Mouse (Mus musculus) limb, embryonic 11.5 days (tissue): ENCODE measurements around the gene Hand2. TPM values are rescaled to one million over a fixed set of nuclear protein-coding genes. Genes with fewer than 3 reads are reported as not detected.

Experiments
- ATAC-seq: fragments of 200-750 bp; cut with Nextera tagmentation; 2 replicates; pipeline ENCODE4 v1.8.0; 2017; ENCODE audit warnings: low read depth; ENCODE audit not compliant: insufficient number of reproducible peaks, low FRiP score, low TSS enrichment
- DNase-seq: peaks from one replicate; pipeline ENCODE4 v3.0.0-alpha.2; 2015; ENCODE audit warnings: low spot score
- H3K27ac ChIP-seq: fragments of 300-500 bp; sonication (generic); replicated peaks from 2 replicates; pipeline ENCODE4 v1.5.1; 2014; ENCODE audit warnings: low read depth, mild to moderate bottlenecking, low read length
- H3K27me3 ChIP-seq: fragments of 300-500 bp; sonication (generic); 2 replicates; pipeline ENCODE4 v1.6.1; 2014; ENCODE audit warnings: mild to moderate bottlenecking, low read length, mixed read lengths; ENCODE audit not compliant: control insufficient read depth, insufficient read depth
- H3K36me3 ChIP-seq: fragments of 300-500 bp; sonication (generic); 2 replicates; pipeline ENCODE4 v1.6.1; 2014; ENCODE audit warnings: mild to moderate bottlenecking, low read length, moderate library complexity, mixed read lengths; ENCODE audit not compliant: control insufficient read depth, insufficient read depth
- H3K4me1 ChIP-seq: fragments of 300-500 bp; sonication (generic); 2 replicates; pipeline ENCODE4 v1.6.1; 2014; ENCODE audit warnings: low read length, mixed read lengths; ENCODE audit not compliant: control insufficient read depth, insufficient read depth
- H3K4me2 ChIP-seq: fragments of 300-500 bp; sonication (generic); 2 replicates; pipeline ENCODE4 v1.6.1; 2014; ENCODE audit warnings: low read depth, mild to moderate bottlenecking, moderate library complexity; ENCODE audit not compliant: severe bottlenecking
- H3K4me3 ChIP-seq: fragments of 300-500 bp; sonication (generic); 2 replicates; pipeline ENCODE4 v1.5.1; 2014; ENCODE audit warnings: low read depth, low read length
- H3K9ac ChIP-seq: fragments of 300-500 bp; sonication (generic); 2 replicates; pipeline ENCODE4 v1.6.1; 2014; ENCODE audit warnings: mild to moderate bottlenecking, low read length
- H3K9me3 ChIP-seq: fragments of 300-500 bp; sonication (generic); 2 replicates; pipeline ENCODE4 v1.6.1; 2016; ENCODE audit warnings: low read length; ENCODE audit not compliant: control insufficient read depth
- WGBS: fragments of 180-500 bp; shearing (Covaris S2); extraction: QIAGEN DNeasy Blood & Tissue Kit; methylation state at CpG from one replicate; pipeline ENCODE4 v1.1.7; 2014; 5-methylcytosine and 5-hydroxymethylcytosine counted together
- polyA plus RNA-seq: library from polyadenylated mRNA; unstranded; fragments of >200 nt; fragmentation: Nextera tagmentation; extraction: Ambion mirVana; gene quantifications from 2 replicates; pipeline ENCODE4 v1.2.1, GENCODE M21; 2014

Gene Hand2
- polyA plus RNA-seq, 1 experiment from 2014 or later = 27.3 TPM

DNA sequence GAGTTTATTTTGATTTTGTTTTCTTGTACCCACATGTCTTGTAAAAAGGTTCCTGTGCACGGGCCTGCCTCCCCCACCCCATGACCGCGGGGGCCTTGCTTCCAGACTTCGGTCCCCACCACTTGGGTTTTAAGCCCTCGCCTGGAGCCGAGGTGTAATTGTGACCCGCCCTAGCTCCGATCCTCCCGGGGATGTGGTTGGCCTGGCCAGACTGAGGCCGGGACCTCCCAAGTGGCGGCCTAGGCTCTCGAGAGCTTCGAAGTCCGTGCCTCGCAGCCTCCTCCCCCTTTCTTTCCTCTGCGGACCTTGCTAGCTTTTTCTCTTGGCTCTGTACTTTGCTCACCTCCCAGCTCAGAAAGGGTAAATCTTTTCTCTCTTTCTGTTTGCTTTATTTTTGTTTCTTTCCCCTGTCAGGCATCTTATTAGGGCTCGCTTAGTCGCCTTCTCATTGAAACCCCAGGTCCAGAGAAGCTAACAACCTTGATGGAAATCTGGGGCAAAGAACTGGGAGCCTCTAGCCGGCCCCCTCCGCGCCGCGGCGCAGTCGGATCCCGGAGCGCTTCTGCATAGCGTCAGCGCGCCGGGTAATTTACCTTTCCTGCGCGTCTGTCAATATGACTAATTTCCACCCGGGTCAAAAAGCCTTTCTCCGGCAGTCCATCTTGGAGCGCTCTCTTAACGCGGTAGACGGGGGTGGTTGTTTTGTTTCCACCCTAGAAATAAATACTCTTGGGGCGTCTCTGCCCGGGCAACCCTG is 13.2 kb downstream of the Hand2 start:
- H3K9me3 ChIP-seq = no peaks in the 10 kb centered on the region
- H3K36me3 ChIP-seq = no peaks in the 10 kb centered on the region
- peaks cover 21% of the 10 kb centered on the region for H3K27me3 ChIP-seq
- H3K4me2 ChIP-seq = peak overlapping the region; percentile 53
- peak overlapping the region; percentile 88 for H3K27ac ChIP-seq
- peaks cover 11% of the 10 kb centered on the region; the same call in 1 of the 2 replicates for H3K4me1 ChIP-seq
- ATAC-seq (peak; percentile 66), DNase-seq (peak; percentile 82)
- H3K4me3 ChIP-seq = peak overlapping the region; percentile 32
- peak overlapping the region; percentile 78 for H3K9ac ChIP-seq
- under 1% methylated on average over 41 of the region's 41 CpGs for WGBS

DNA sequence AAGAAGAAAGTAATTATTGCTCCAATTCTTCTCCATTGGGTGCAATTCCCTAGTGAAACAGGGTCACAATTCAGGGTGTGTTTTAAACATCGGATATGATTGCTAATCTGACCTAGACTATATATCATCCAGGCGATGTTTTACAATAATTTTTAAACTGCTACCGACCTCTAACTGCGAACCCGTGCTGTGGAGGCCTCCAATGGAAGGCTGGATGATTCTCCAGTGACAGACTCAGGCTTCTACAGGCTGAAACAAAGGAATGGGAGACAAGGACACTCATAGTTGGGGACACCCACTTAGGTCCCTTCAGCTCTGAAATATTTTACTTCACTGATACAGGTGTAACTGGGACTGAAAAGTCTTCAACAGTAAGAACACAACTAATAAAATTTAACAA is 13.9 kb downstream of the Hand2 start:
- DNase-seq (peak; percentile 47), ATAC-seq (no peak)
- Histone ChIP-seq H3K27me3 (peaks cover 16% of the 10 kb centered on the region), H3K4me1 (peaks cover 7% of the 10 kb centered on the region; the same call in 1 of the 2 replicates), H3K4me3 (peak overlapping the region; percentile 32), H3K9ac (peak overlapping the region; percentile 78), H3K27ac (peak overlapping the region; percentile 70), H3K36me3 (no peaks in the 10 kb centered on the region), H3K4me2 (peak overlapping the region; percentile 53), H3K9me3 (no peaks in the 10 kb centered on the region)
- WGBS = 1% methylated on average over 5 of the region's 5 CpGs

DNA sequence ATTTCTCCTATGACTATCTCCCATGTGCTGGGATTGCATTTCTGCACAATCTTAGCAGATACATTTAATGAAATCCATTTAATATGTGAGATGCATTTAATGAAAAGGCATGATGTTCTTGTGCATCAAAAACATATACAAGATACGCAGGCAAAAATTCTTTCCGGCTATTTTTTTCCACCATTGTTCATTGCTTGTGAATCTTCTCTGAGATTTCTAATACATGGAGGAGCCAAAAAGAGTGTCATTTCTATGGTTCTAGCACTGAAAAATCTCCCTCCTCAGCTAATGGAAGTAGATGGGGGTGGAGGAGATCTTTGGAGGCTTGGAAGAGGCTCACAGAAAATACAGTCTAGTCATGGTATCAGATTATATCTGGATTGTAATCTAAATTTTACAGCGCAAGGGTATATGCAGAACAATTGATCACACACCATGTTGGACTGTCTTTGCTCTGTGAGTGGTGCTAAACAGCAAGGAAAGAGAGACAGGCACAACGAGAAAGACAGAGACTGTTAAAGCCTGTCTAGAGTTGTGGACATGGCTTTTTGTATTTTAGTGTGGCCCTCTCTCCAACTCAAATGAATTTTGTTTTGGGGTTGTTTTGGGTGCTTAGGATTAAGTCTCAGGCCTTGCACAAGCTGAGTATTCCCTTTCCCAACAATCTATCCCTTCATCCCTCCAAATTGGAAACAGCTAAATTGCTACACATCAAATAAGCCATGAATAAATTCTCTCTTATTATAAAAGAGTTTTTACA is 16.7 kb downstream of the Hand2 start:
- DNase-seq (peak; percentile 17), ATAC-seq (no peak)
- H3K36me3 ChIP-seq = no peaks in the 10 kb centered on the region
- no peak overlapping the region for H3K4me3 ChIP-seq
- no peaks in the 10 kb centered on the region for H3K9me3 ChIP-seq
- WGBS = 44% methylated on average over 4 of the region's 4 CpGs
- H3K27me3 ChIP-seq = peaks cover 9% of the 10 kb centered on the region; the same call in 1 of the 2 replicates
- H3K4me1 ChIP-seq = peaks cover 20% of the 10 kb centered on the region
- H3K4me2 ChIP-seq = no peak overlapping the region
- no peak overlapping the region for H3K9ac ChIP-seq
- H3K27ac ChIP-seq = no peak overlapping the region

DNA sequence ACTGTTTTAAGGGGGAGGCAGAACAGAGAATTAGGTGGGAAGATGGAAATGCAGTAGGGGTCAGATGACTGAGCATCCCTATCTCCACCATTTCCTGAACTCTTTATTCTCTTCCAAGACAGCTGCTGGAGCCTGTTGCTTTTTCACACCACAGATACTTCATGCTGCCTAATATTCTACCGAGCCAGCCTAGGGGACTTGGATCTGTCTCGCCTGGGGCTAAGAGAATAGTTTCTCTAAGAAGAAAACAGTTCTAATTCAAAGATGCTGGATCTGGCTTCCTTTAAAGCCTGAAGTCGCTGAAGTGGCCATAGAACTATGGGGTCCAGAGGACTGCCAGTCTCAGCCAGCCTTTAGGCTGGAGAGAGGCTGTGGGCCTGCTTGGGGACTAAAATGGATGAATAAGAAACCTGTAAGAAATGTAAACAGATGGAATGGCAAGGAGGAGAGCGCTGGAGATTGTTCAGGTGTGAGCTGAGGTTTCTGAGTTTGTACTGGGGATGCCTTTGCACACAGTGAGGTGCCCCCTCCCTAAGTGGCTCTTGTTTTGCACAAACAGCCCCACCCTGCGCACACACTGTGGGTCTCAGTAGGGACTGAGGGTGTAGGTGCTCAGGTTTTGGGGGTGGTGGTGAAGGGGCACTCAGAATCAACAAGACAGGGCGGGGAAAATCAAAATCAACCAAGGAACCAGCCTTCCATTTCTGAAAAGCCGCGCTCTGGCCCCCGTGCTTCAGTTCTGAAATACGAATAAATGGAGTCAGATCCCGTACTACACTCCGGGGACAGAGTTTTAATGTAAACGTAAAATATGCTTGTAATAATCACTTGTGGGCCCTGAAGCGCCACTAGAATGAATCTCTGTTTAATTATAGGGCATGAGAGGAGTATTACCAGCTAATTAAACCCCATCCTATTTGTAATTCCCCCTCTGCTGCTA is 19.2 kb downstream of the Hand2 start:
- Histone ChIP-seq H3K9ac (peak overlapping the region; percentile 76), H3K4me2 (peak overlapping the region; percentile 65)
- ATAC-seq = no peak

DNA sequence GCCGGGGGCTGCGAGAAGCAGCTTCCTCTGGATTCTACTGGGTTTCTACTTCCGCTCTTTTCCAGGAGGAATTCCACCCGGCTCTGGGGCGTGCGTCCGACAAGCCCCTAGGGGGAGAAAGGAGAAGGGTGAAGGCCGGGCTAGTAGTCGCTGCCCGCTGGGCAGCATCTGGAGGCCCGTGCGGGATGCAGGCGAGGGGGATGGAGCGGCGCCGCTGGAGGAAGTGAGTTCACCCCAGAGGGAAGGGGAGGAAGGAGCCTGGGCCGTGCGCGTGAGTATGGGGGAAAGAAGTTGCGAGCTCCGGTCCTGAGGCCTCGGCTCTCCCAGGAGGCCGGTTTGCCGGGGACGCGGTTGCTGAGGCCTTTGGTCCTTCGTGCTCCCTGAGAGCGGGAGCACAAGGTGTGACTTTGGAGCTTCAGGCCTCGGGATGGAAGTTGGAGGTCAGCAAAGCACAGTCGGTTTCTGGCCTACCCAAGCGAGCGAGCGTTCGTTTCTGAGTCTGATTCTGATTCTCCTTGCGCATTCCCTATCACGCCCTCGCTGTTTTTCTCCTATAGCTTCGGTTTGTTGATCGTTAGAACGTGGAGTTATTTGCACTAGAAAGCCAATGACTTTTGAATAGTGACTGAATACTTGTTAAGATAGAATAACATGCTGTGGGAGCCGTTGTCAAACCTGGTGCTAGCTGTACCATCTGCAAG is 20.2 kb downstream of the Hand2 start:
- peak overlapping the region; percentile 76 for H3K9ac ChIP-seq
- peak overlapping the region; percentile 65 for H3K4me2 ChIP-seq
- H3K27ac ChIP-seq = peak overlapping the region; percentile 77
- WGBS = under 1% methylated on average over 41 of the region's 41 CpGs
- DNase-seq (peak; percentile 79), ATAC-seq (peak; percentile 33; the same call in 1 of the 2 replicates)
- peaks cover 36% of the 10 kb centered on the region for H3K4me1 ChIP-seq
- H3K27me3 ChIP-seq = peaks cover 14% of the 10 kb centered on the region
- peak overlapping the region; percentile 39 for H3K4me3 ChIP-seq
- H3K9me3 ChIP-seq = no peaks in the 10 kb centered on the region
- H3K36me3 ChIP-seq = no peaks in the 10 kb centered on the region

More for the DNA sequence above, 19.2 kb downstream of the Hand2 start:
- H3K4me1 ChIP-seq = peaks cover 32% of the 10 kb centered on the region
- peaks cover 12% of the 10 kb centered on the region for H3K27me3 ChIP-seq
- peak overlapping the region; percentile 77 for H3K27ac ChIP-seq
- peak overlapping the region; percentile 39; the same call in 1 of the 2 replicates for H3K4me3 ChIP-seq
- no peaks in the 10 kb centered on the region for H3K36me3 ChIP-seq
- peak; percentile 35 for DNase-seq
- H3K9me3 ChIP-seq = no peaks in the 10 kb centered on the region
- 20% methylated on average over 14 of the region's 14 CpGs for WGBS

DNA sequence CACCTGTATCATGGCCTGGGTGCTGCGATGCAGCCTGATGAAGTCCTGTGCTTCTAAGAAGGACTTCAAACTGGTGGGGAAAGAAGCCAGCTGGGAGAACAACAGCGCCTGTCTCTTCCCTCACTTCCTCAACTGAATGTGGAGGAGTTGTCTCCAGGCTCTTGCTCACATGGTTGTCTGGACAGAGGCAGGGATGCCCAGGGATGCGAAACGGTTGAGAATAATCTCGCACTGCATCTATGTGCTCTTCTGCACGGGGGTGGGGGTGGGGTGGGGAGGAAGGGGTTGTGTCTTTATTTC is 20.7 kb downstream of the Hand2 start:
- H3K36me3 ChIP-seq = no peaks in the 10 kb centered on the region
- peak overlapping the region; percentile 76 for H3K9ac ChIP-seq
- peaks cover 35% of the 10 kb centered on the region for H3K4me1 ChIP-seq
- no peaks in the 10 kb centered on the region for H3K9me3 ChIP-seq
- peak overlapping the region; percentile 65 for H3K4me2 ChIP-seq
- ATAC-seq = 0 out of 2 replicates have a peak, but pooled peaks have one; percentile 6
- DNase-seq = peak; percentile 56
- WGBS = 8% methylated on average over 6 of the region's 6 CpGs
- peak overlapping the region; percentile 77 for H3K27ac ChIP-seq
- H3K27me3 ChIP-seq = peaks cover 13% of the 10 kb centered on the region
- peak overlapping the region; percentile 39 for H3K4me3 ChIP-seq

DNA sequence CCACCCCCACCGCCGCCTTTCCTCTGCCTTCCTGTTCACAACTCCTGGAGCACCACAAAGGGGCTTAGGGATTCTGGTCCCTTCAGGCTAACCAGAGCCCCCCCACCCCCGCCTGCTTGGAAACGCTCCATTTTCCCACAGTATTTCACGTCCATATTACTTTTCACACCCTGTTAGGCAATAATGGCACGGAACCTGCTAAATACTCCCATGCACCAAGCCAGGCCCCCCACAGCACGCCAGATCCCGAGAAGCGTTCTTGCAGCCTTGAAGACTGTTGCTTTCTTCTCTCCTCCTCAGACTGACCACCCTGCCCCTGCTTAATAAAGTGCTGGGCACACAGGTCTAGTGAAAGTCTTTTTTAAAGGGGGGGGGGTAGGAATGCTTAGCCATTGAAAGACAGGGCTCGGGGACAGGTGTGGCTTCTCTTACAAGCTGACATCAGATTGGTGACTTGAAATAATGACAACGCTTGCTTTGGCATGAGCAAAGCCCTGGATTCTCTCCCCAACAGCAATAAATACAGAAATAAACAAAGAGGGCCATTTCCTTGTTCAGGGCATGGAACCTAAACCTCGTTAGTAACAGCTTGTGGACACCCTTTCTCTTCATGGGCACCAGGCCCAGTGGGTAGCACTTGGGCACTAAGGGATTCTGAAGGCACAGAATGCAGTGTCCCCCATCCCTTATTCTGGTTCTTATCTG is 21.8 kb downstream of the Hand2 start:
- ATAC-seq = peak; percentile 53
- peak overlapping the region; percentile 27 for H3K4me2 ChIP-seq

More for the DNA sequence above, 21.8 kb downstream of the Hand2 start:
- no peaks in the 10 kb centered on the region for H3K9me3 ChIP-seq
- peaks cover 38% of the 10 kb centered on the region for H3K4me1 ChIP-seq
- H3K27ac ChIP-seq = peak overlapping the region; percentile 77
- no peaks in the 10 kb centered on the region for H3K36me3 ChIP-seq
- 11% methylated on average over 11 of the region's 12 CpGs for WGBS
- peak; percentile 60 for DNase-seq
- H3K27me3 ChIP-seq = peaks cover 21% of the 10 kb centered on the region
- no peak overlapping the region for H3K4me3 ChIP-seq
- H3K9ac ChIP-seq = no peak overlapping the region
